Mouse (Mus musculus) MEL (cell line): ENCODE data around the gene Rapgef1.

Experiments used
- BHLHE40 ChIP-seq: IDR thresholded peaks from 2 replicates; pipeline ENCODE4 v1.6.1; 2012; ENCODE audit warnings: low read depth, mild to moderate bottlenecking, inconsistent platforms, low read length, improper control_type of control experiment, borderline replicate concordance
- CTCF ChIP-seq, 3 experiments: IDR thresholded peaks in 2 of 3; conservative IDR thresholded peaks in 1 of 3; 2 replicates each; pipeline ENCODE4 v1.5.1; 2011 to 2012; ENCODE audit warnings: low read length in 3 of 3, low read depth in 2 of 3, mild to moderate bottlenecking in 2 of 3, improper control_type of control experiment in 1 of 3, inconsistent platforms in 1 of 3, mixed read lengths in 1 of 3, moderate library complexity in 1 of 3; ENCODE audit not compliant: control insufficient read depth in 1 of 3, insufficient read depth in 1 of 3, poor library complexity in 1 of 3, severe bottlenecking in 1 of 3
- POLR2AphosphoS2 ChIP-seq: IDR thresholded peaks from 2 replicates; pipeline ENCODE4 v1.6.1; 2011; ENCODE audit warnings: low read length, improper control_type of control experiment

DNA sequence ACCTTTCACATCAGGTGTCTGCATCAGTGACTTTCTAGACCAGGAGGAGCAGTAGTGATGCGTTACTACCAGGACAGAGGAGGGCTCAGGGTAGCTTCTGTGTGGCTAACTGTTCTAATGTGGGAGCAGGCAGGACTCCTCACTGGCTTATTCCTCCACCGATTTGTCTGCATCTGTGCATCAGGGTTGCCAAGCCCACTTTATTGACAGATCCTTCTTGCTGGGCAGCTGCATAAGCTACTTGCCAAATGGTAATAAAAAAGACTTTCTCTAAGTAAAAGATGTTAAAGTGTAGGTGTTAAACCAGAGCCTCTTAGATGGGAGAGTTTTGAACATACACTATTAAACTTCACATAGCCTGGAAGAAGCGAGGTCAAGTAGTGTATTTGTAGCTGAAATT lies 22.2 kb downstream of the Rapgef1 start:
- TF ChIP-seq CTCF (IDR thresholded peaks at IDR 0.05 in 2 of 3, conservative IDR thresholded peaks at IDR 0.05 in 1 of 3; ENCODE audit: control insufficient read depth in 1 of 3, insufficient read depth in 1 of 3, low read depth in 2 of 3, low read length in 3 of 3, poor library complexity in 1 of 3, severe bottlenecking in 1 of 3) = no peak
- TF ChIP-seq BHLHE40 = no peak
- TF ChIP-seq POLR2AphosphoS2 = no peak
